Mouse (Mus musculus): Measurements from ENCODE around the gene Macrod2.

DNA sequence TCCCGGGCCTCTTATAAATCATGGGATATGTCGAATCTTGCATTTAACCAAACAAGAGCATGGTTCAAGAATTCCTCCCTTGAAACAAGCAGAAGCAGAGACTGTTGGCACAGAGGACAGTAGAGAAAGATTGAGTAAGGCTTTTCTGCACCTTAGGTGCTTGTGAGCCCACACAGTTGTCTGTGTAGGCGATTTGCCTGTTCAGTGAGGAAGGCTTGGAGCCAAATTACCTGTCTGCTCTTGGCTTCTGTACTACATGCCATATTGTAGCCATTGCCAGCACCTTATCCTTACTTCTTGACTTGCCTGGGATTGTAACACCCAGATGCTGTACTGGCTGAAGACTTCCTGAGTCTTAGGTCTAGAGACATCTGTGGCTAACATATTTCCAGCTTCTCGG lies 1303.2 kb downstream of the Macrod2 start:
- no peak for TF ChIP-seq CTCF (IDR thresholded peaks at IDR 0.05; ENCODE audit: low read depth)
- no peak for TF ChIP-seq EP300 (IDR thresholded peaks at IDR 0.05; ENCODE audit: low read depth)
